Mouse (Mus musculus) ES-E14 (cell line): ENCODE data around the gene Aldh2. TPM values are rescaled to one million over a fixed set of nuclear protein-coding genes. Genes with fewer than 3 reads are reported as not detected.

Experiments used
- DNase-seq: peaks from one replicate; pipeline ENCODE4 v3.0.0-alpha.2; 2013; ENCODE audit warnings: low read depth, low spot score
- H3K27ac ChIP-seq: 2 replicates; pipeline ENCODE4 v1.5.1; 2012; ENCODE audit warnings: low read depth, mild to moderate bottlenecking, low read length, moderate library complexity, mixed read lengths; ENCODE audit not compliant: poor library complexity, insufficient read depth, severe bottlenecking
- H3K36me3 ChIP-seq: 2 replicates; pipeline ENCODE4 v1.6.1; 2012; ENCODE audit warnings: mild to moderate bottlenecking, low read length, moderate library complexity, mixed read lengths; ENCODE audit not compliant: control insufficient read depth, poor library complexity, insufficient read depth, severe bottlenecking
- H3K4me1 ChIP-seq, 2 experiments: fragments of 150-350 bp in 1 of 2; sonication (generic) in 1 of 2; 2 replicates each; pipeline ENCODE4 v1.6.1; 2012; ENCODE audit warnings: low read length in 2 of 2, mild to moderate bottlenecking in 1 of 2, mixed read lengths in 1 of 2; ENCODE audit not compliant: control insufficient read depth in 2 of 2, insufficient read depth in 2 of 2, poor library complexity in 1 of 2
- H3K4me3 ChIP-seq, 2 experiments: fragments of 150-350 bp in 1 of 2; sonication (generic) in 1 of 2; 2 replicates each; pipeline ENCODE4 v1.5.1; 2012; ENCODE audit warnings: low read length in 2 of 2, low read depth in 1 of 2, mild to moderate bottlenecking in 1 of 2, mixed read lengths in 1 of 2; ENCODE audit not compliant: insufficient read depth in 1 of 2, poor library complexity in 1 of 2, severe bottlenecking in 1 of 2
- H3K9ac ChIP-seq: 2 replicates; pipeline ENCODE4 v1.6.1; 2012; ENCODE audit warnings: low read depth, mild to moderate bottlenecking, low read length, mixed read lengths; ENCODE audit not compliant: poor library complexity, insufficient read depth, severe bottlenecking
- H3K9me3 ChIP-seq: fragments of 150-350 bp; sonication (generic); 2 replicates; pipeline ENCODE4 v1.6.1; 2012; ENCODE audit warnings: low read depth, mild to moderate bottlenecking, low read length; ENCODE audit not compliant: control insufficient read depth, insufficient read depth
- CHD2 ChIP-seq: IDR thresholded peaks from 2 replicates; pipeline ENCODE4 v1.6.1; 2014; ENCODE audit warnings: mild to moderate bottlenecking, low read depth, low read length, inconsistent platforms
- HCFC1 ChIP-seq: IDR thresholded peaks from 2 replicates; pipeline ENCODE4 v1.6.1; 2012; ENCODE audit warnings: low read length, inconsistent platforms, borderline replicate concordance; ENCODE audit not compliant: insufficient read depth
- MAFK ChIP-seq: IDR thresholded peaks from 2 replicates; pipeline ENCODE4 v1.6.1; 2014; ENCODE audit warnings: mild to moderate bottlenecking, low read depth, low read length, inconsistent platforms; ENCODE audit not compliant: insufficient read depth
- ZC3H11A ChIP-seq: IDR thresholded peaks from 2 replicates; pipeline ENCODE4 v1.6.1; 2012; ENCODE audit warnings: low read depth, mild to moderate bottlenecking, inconsistent platforms, low read length, borderline replicate concordance
- ZNF384 ChIP-seq: IDR thresholded peaks from 2 replicates; pipeline ENCODE4 v1.6.1; 2012; ENCODE audit warnings: low read depth, low read length, inconsistent platforms
- in situ Hi-C, 2 experiments: fragments of 600-800 bp; cut with MboI; formaldehyde crosslinking; loops; one replicate each; pipeline ENCODE4 v1.15.1; 2025; ENCODE audit warnings: low sequenced_read_pairs in 2 of 2, inconsistent platforms in 1 of 2; ENCODE audit not compliant: unreplicated experiment in 2 of 2
- total RNA-seq: library from RNA; depleted of rRNA; stranded (reverse); fragments of 300-350 nt; gene quantifications from 2 replicates; pipeline ENCODE4 v1.2.3, GENCODE M21; 2012

Aldh2 gene
- total RNA-seq, 1 experiment, result 157 TPM

DNA sequence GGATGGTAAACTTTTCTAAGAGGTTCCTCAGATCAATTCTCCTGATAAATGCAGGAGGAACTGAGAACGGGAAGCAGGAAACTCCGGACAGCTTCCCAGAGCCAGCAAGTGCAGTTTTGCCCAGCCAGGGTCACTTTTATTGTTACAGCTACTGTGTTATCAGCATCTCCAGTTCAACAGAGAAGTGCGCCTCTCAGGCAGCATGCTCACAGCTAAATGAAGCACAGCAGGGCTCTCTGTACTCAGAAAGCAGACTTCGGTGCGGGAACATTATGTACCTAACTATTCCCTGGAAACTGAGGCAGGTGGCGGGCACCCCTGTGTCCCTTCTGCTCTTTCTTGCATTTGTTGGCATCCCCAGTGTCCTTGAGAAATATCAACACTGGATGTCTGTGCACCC lies 2.6 kb upstream of the Aldh2 start:
- TF ChIP-seq CHD2 (no peak), ZNF384 (no peak), MAFK (no peak), ZC3H11A (no peak), HCFC1 (no peak)
- in situ Hi-C loops, result no loop called here
- no peak overlapping the region for H3K4me3 ChIP-seq
- no peaks in the 10 kb centered on the region for H3K9me3 ChIP-seq
- DNase-seq, result no peak
- no peak overlapping the region for H3K9ac ChIP-seq
- H3K27ac ChIP-seq, result no peak overlapping the region
- H3K4me1 ChIP-seq, result peaks cover 2 to 25% of the 10 kb centered on the region in 2 experiments; a peak in 2 of 4 replicates
- no peaks in the 10 kb centered on the region; the same call in 1 of the 2 replicates for H3K36me3 ChIP-seq

DNA sequence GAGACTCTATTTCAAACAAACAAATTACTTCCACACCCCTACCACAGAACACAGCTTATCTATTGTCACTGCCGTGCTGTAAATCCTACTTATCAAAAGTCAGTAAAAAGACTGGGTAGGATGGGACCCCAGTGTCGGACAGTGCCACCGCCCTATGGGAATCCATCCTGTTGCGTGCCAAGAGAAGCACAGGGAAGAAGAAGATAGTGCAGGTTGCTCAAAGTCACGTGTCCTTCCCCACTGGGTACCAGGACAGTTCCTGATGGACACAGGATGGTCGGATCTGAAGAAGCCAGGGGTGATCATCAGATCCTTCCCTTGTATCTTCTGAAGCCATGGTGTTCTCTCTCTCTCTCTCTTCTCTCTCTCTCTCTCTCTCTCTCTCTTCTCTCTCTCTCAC lies 2.1 kb upstream of the Aldh2 start:
- no peak for DNase-seq
- no peaks in the 10 kb centered on the region for H3K9me3 ChIP-seq
- TF ChIP-seq HCFC1, result no peak
- TF ChIP-seq CHD2, result no peak
- no peak for TF ChIP-seq ZC3H11A
- no peak for TF ChIP-seq MAFK
- no peak for TF ChIP-seq ZNF384
- in situ Hi-C loops, result no loop called here
- H3K9ac ChIP-seq, result no peak overlapping the region
- H3K27ac ChIP-seq, result no peak overlapping the region
- H3K4me1 ChIP-seq, result peaks cover 2 to 25% of the 10 kb centered on the region in 2 experiments; a peak in 2 of 4 replicates
- H3K36me3 ChIP-seq, result no peaks in the 10 kb centered on the region; the same call in 1 of the 2 replicates
- H3K4me3 ChIP-seq, result no peak overlapping the region

DNA sequence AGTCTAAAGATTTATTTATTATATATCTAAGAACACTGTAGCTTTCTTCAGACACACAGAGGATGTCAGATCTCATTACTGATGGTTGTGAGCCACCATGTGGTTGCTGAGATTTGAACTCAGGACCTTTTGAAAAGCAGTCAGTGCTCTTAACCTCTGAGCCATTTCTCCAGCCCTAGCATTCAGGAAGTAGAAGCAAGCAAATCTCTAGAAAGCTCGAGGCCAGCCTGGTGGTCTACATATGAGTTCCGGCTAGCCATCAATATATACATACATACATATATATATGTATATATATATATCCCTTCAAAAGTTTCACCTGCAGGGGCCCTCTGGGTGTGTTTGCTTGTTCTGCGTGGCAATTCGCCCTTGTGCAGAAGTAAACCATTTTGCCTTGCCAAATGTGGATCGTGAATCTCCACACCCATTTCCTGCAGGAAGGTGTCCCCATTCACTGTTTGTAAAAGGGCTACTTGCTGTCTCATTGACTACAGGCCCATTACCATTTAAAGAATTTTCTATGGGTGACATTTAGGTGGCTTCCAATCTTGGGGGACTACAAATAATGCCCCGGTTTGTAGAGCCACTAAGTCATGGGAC lies 1.2 kb upstream of the Aldh2 start:
- in situ Hi-C loops, result no loop called here
- peaks cover 2 to 21% of the 10 kb centered on the region in 2 experiments; a peak in 2 of 4 replicates for H3K4me1 ChIP-seq
- H3K27ac ChIP-seq, result no peak overlapping the region
- TF ChIP-seq CHD2 (no peak), ZC3H11A (no peak), MAFK (no peak), HCFC1 (no peak), ZNF384 (no peak)
- H3K9me3 ChIP-seq, result no peaks in the 10 kb centered on the region
- H3K9ac ChIP-seq, result no peak overlapping the region
- no peak for DNase-seq
- H3K4me3 ChIP-seq, result no peak overlapping the region
- H3K36me3 ChIP-seq, result peaks cover 2% of the 10 kb centered on the region; the same call in 1 of the 2 replicates

DNA sequence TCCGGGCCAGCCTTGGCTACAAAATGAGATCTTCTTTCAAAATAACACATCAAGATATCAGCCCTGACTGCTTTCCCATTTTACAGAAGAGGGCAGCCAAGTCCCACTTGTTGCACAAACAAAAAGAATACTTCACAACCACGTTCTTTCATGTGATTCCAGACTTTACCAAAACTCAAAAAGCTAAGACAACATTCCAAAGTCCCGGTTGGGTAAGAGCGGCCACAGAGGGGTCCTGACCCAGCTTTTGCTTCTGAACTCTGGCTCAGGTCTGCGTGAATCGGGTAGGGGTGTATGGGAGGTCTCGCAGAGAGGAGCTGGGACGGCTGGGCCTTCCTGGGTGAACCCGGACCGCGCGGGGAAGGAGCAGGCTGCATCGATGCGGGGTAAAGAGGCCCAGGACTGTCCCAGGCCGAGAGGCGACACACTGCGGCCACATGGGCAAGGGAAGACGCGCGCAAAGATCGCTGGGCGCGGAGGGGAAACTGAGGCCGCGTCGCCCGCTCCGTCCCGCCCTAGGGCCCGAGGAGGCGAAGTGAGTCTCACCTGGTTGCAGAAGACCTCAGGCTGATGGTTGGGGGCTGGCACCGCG lies 712 bp downstream of the Aldh2 start:
- peak overlapping the region; percentile 73 to 78 for H3K4me3 ChIP-seq
- peaks cover 2 to 8% of the 10 kb centered on the region in 2 experiments; a peak in 2 of 4 replicates for H3K4me1 ChIP-seq
- in situ Hi-C loops, result no loop called here
- peaks cover 2% of the 10 kb centered on the region; the same call in 1 of the 2 replicates for H3K36me3 ChIP-seq
- H3K9ac ChIP-seq, result peak overlapping the region; percentile 85
- TF ChIP-seq HCFC1 (no peak), ZC3H11A (0 out of 2 replicates have a peak, but pooled peaks have one; percentile 2), MAFK (no peak), CHD2 (no peak)
- no peaks in the 10 kb centered on the region for H3K9me3 ChIP-seq
- H3K27ac ChIP-seq, result no peak overlapping the region
- no peak for DNase-seq
